Mouse (Mus musculus): ENCODE data around the gene Ddah1.

DNA sequence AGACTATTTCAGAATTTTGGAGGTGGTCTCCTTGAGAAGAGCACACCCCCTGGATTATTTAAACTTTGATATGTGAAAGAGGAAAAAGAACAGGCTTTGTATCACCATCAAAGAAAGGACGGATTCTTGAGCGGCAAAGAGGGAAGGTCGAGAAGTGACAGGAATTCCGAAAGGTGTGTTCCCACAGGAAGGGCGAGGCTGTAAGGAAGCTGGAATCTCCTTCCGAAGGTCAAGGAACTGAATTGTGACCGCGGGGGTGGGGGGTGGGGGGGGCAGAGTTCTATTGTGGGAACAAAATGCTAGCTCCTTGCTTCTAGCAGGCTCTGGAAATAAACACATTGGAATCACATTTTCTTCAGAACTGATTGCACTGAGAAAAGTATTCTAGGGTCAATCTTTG, 1.3 kb upstream of the Ddah1 start:
- TF ChIP-seq CTCF (IDR thresholded peaks at IDR 0.05; ENCODE audit: insufficient read depth, low read length) (no peak), POLR2A (IDR thresholded peaks at IDR 0.05; ENCODE audit: borderline replicate concordance, extremely low read depth, low read depth, low read length) (no peak)
